8 mouse cellular contexts compared by ENCODE assay signal in genomic region chr8:49035519-49035918, GRCm38 (mm10).
DNase-seq lines count a peak whose midpoint lies in the region; ATAC-seq and TF ChIP-seq lines count a peak whose summit lies in the region.

No protein-coding gene starts in this region.

- no peak for TF ChIP-seq POLR2A in thymus, adult 2 months (IDR thresholded peaks at IDR 0.05; ENCODE audit: control insufficient read depth, extremely low read depth, insufficient read depth, low read length, poor library complexity)

- no peaks in the 10 kb centered on the region for H3K36me3 ChIP-seq in intestine, embryonic 14.5 days (ENCODE audit: control insufficient read depth, insufficient read depth, low read length)
- H3K36me3 ChIP-seq in intestine, embryonic 16.5 days (ENCODE audit: control insufficient read depth, insufficient read depth, low read length) = no peaks in the 10 kb centered on the region
- H3K36me3 ChIP-seq in forebrain, embryonic 15.5 days = no peaks in the 10 kb centered on the region
- H3K36me3 ChIP-seq in neural tube, embryonic 14.5 days (ENCODE audit: control insufficient read depth, insufficient read depth, low read length) = no peaks in the 10 kb centered on the region
- no peaks in the 10 kb centered on the region for H3K36me3 ChIP-seq in thymus, adult 2 months (ENCODE audit: control insufficient read depth, insufficient read depth, low read length)

- no peak overlapping the region for H3K4me3 ChIP-seq in intestine, embryonic 14.5 days (ENCODE audit: low read depth, low read length)
- no peak overlapping the region for H3K4me3 ChIP-seq in intestine, embryonic 16.5 days (ENCODE audit: low read length)
- H3K4me3 ChIP-seq in forebrain, embryonic 15.5 days = no peak overlapping the region
- no peak overlapping the region for H3K4me3 ChIP-seq in neural tube, embryonic 14.5 days (ENCODE audit: low read depth, low read length)
- no peak overlapping the region for H3K4me3 ChIP-seq in thymus, adult 2 months (ENCODE audit: control insufficient read depth, insufficient read depth, low read length)

- no peaks in the 10 kb centered on the region for H3K4me1 ChIP-seq in intestine, embryonic 14.5 days (replicated peaks; ENCODE audit: control insufficient read depth, insufficient read depth, low read length)
- no peaks in the 10 kb centered on the region for H3K4me1 ChIP-seq in intestine, embryonic 16.5 days (ENCODE audit: control insufficient read depth, insufficient read depth, low read length)
- no peaks in the 10 kb centered on the region for H3K4me1 ChIP-seq in forebrain, embryonic 15.5 days
- H3K4me1 ChIP-seq in neural tube, embryonic 14.5 days (ENCODE audit: control insufficient read depth, insufficient read depth, low read length) = peaks cover 5% of the 10 kb centered on the region; the same call in 1 of the 2 replicates
- H3K4me1 ChIP-seq in thymus, adult 2 months (replicated peaks; ENCODE audit: control insufficient read depth, insufficient read depth, low read length) = no peaks in the 10 kb centered on the region

- no peak for DNase-seq in intestine, embryonic 14.5 days (ENCODE audit: low spot score)
- DNase-seq in adrenal gland, adult 2 months = peak; percentile 3
- DNase-seq in layer of hippocampus, adult 9-10 months (ENCODE audit: low spot score) = peak; percentile 36
- no peak for DNase-seq in thymus, adult 2 months
- DNase-seq in thymus, adult 18-20 months = no peak

- H3K27ac ChIP-seq in intestine, embryonic 14.5 days (ENCODE audit: low read depth) = no peak overlapping the region
- no peak overlapping the region for H3K27ac ChIP-seq in intestine, embryonic 16.5 days (ENCODE audit: low read length)
- H3K27ac ChIP-seq in forebrain, embryonic 15.5 days (replicated peaks) = no peak overlapping the region
- no peak overlapping the region for H3K27ac ChIP-seq in neural tube, embryonic 14.5 days (ENCODE audit: low read depth, low read length)
- no peak overlapping the region for H3K27ac ChIP-seq in thymus, adult 2 months (ENCODE audit: control insufficient read depth, insufficient read depth, low read length)

- no peak for TF ChIP-seq CTCF in thymus, adult 2 months (IDR thresholded peaks at IDR 0.05; ENCODE audit: borderline replicate concordance, control insufficient read depth, extremely low read depth, insufficient read depth, low read length, poor library complexity)

- ATAC-seq in intestine, embryonic 14.5 days (replicated peaks; ENCODE audit: low FRiP score, low TSS enrichment, low read depth) = 0 out of 2 replicates have a peak, but pooled peaks have one; percentile 36
- ATAC-seq in intestine, embryonic 16.5 days = no peak
- 0 out of 2 replicates have a peak, but pooled peaks have one; percentile 43 for ATAC-seq in forebrain, embryonic 15.5 days (replicated peaks)
- ATAC-seq in neural tube, embryonic 14.5 days (ENCODE audit: low read depth) = peak; percentile 78; the same call in 1 of the 2 replicates

- no peak overlapping the region for H3K4me2 ChIP-seq in intestine, embryonic 14.5 days (ENCODE audit: low read length)
- no peak overlapping the region for H3K4me2 ChIP-seq in intestine, embryonic 16.5 days (ENCODE audit: low read depth, low read length)
- no peak overlapping the region for H3K4me2 ChIP-seq in forebrain, embryonic 15.5 days (replicated peaks)
- H3K4me2 ChIP-seq in neural tube, embryonic 14.5 days (ENCODE audit: low read depth, low read length) = no peak overlapping the region

- no peaks in the 10 kb centered on the region for H3K27me3 ChIP-seq in intestine, embryonic 14.5 days (replicated peaks; ENCODE audit: control insufficient read depth, insufficient read depth, low read length)
- H3K27me3 ChIP-seq in intestine, embryonic 16.5 days (replicated peaks; ENCODE audit: control insufficient read depth, insufficient read depth, low read length) = no peaks in the 10 kb centered on the region
- H3K27me3 ChIP-seq in forebrain, embryonic 15.5 days = no peaks in the 10 kb centered on the region
- H3K27me3 ChIP-seq in neural tube, embryonic 14.5 days (ENCODE audit: control insufficient read depth, insufficient read depth, low read length) = no peaks in the 10 kb centered on the region
- H3K27me3 ChIP-seq in thymus, adult 2 months (ENCODE audit: control insufficient read depth, insufficient read depth, low read length) = no peaks in the 10 kb centered on the region

- H3K9me3 ChIP-seq in intestine, embryonic 14.5 days (ENCODE audit: control insufficient read depth, low read length) = no peaks in the 10 kb centered on the region
- H3K9me3 ChIP-seq in intestine, embryonic 16.5 days (ENCODE audit: control insufficient read depth, low read length) = no peaks in the 10 kb centered on the region
- no peaks in the 10 kb centered on the region for H3K9me3 ChIP-seq in forebrain, embryonic 15.5 days
- no peaks in the 10 kb centered on the region; the same call in 1 of the 2 replicates for H3K9me3 ChIP-seq in neural tube, embryonic 14.5 days (ENCODE audit: control insufficient read depth, low read length)

- no peak overlapping the region for H3K9ac ChIP-seq in intestine, embryonic 14.5 days (ENCODE audit: low read length)
- no peak overlapping the region for H3K9ac ChIP-seq in intestine, embryonic 16.5 days (ENCODE audit: low read depth, low read length)
- no peak overlapping the region for H3K9ac ChIP-seq in forebrain, embryonic 15.5 days (replicated peaks)
- no peak overlapping the region for H3K9ac ChIP-seq in neural tube, embryonic 14.5 days (replicated peaks; ENCODE audit: low read depth, low read length)

- 34% methylated on average over 8 of the region's 8 CpGs for WGBS in intestine, embryonic 14.5 days
- 40% methylated on average over 8 of the region's 8 CpGs for WGBS in intestine, embryonic 16.5 days
- WGBS in forebrain, embryonic 15.5 days = 29% methylated on average over 8 of the region's 8 CpGs
- 16% methylated on average over 8 of the region's 8 CpGs for WGBS in neural tube, embryonic 14.5 days
- WGBS in thymus, adult 2 months = 44% methylated on average over 8 of the region's 8 CpGs

Comparison
In these comparisons a context has a peak if more than half of its experiments do, and no peak if none do; other contexts are left out.
1. DNase-seq: peak in adrenal gland, adult 2 months (single experiment) and layer of hippocampus, adult 9-10 months (single experiment); none in intestine, embryonic 14.5 days (single experiment), thymus, adult 2 months (single experiment) and thymus, adult 18-20 months (0 of 2).